Mouse (Mus musculus): ENCODE data around the gene Arhgap31. TPM values are rescaled to one million over a fixed set of nuclear protein-coding genes. Genes with fewer than 3 reads are reported as not detected.

Arhgap31 gene
- total RNA-seq, 1 experiment from 2014 or later, result 4.0 TPM

DNA sequence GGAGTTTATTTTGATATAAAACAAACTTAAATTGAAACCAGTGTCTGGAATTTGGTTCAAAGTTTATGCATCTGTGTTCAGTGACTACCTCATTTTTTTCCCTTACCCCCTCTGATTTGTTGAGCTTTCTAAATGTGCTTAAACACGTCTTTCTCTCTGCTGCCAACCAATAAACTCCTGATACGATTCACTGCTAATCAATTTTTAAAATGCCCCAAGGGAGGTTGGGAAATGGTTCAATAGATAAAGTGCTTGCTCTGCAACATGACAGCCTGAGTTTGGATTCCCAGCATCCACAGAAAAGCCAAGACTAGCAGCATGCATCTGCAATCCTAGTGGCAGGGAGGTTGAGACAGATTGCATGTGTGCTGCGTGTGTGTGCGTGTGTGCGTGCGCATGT lies 99.4 kb downstream of the Arhgap31 start:
- ATAC-seq (replicated peaks; ENCODE audit: low read depth, poor library complexity, severe bottlenecking), result no peak

DNA sequence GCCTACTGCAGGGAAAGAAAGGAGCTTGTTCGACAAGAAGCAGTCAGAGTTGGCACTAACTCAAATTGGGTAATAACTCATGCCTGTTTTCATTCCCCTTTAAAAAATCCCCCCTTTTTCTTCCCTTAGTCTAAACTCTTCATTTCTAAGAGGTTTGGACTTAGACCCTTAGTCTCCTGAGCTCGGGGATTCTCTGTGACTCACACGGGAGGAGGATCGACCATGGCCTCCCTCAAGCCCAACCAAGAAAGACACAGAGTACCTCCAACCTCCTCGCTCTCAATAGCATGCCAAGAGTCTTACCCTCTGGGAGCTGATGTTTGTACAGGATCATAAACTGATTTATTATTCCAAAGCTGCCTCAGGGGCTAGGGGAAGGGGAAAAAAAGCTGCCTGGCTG lies 100.4 kb downstream of the Arhgap31 start:
- ATAC-seq (replicated peaks; ENCODE audit: low read depth, poor library complexity, severe bottlenecking), result no peak

- 0 out of 2 replicates have a peak, but pooled peaks have one; percentile 32 for ATAC-seq (replicated peaks; ENCODE audit: low read depth, poor library complexity, severe bottlenecking)
Observed at GRCm38 (mm10) chr16:38609092-38609491, 104.0 kb downstream of the Arhgap31 start.

- ATAC-seq (replicated peaks; ENCODE audit: low read depth, poor library complexity, severe bottlenecking), result no peak
Observed at GRCm38 (mm10) chr16:38608687-38609086, 104.4 kb downstream of the Arhgap31 start.

DNA sequence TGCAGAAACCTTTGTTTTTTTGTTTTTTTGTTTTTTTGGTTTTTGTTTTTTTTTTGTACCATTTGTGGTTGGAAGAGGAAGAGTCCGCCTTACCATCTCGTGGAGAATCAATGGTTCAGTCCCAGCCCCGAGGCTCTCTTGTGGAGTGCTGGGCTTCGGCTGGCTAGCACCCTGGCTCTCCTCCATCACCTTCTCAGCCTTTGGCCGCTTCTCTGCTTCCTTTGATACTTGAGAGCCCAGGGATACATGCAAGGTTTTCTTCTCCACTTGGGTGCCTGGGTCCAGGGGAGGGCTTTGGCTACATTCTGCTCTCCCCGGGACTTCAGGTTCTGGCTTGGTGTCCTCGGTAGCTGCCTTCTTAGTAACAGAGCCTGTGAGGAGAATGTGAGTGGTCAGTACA lies 106.6 kb downstream of the Arhgap31 start:
- ATAC-seq (replicated peaks; ENCODE audit: low read depth, poor library complexity, severe bottlenecking), result no peak

DNA sequence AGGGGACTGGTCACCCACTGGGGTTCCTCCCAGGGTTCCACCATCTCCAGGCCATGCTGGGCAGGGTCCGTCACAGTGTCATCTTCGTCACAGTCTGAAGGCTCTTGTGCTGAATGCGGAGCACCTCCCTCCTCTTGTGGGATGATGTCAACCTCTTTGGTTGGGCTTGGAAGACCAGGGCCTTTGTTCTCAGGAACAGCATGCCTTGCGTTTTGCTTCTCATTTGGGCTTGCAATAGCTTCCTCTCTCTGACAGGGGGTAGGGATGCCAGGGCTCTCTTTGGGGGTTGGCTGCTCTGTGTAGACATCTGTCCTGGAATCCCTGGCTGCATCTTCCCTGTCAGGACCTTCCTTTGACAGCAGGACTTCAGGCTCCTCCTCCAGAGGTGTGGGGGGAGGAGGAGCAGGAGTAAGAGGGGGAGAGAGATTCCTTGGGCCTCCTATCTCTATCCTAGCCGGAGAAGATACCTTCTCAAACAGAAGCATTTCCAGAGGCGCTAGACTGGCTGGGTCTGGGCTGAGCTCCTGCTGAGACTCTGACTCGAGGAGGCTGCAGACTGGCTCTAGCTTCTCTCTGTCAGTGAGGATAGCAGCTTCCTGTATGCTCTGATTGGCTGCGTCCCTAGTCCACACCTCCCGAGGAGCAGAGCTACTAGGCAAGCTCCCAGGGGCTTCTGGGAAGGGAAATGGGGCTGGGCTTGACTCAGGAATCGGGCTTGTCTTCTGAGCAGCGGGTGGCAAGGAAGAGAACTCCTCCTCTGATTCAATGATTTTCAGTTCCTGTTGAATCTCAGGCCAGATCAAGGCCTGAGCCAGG lies 109.9 kb downstream of the Arhgap31 start:
- ATAC-seq (replicated peaks; ENCODE audit: low read depth, poor library complexity, severe bottlenecking), result no peak

GRCm38 (mm10) chr16:38598986-38599680 lies 113.9 kb downstream of the Arhgap31 start:
- no peak for ATAC-seq (replicated peaks; ENCODE audit: low read depth, poor library complexity, severe bottlenecking)

- no peak for ATAC-seq (replicated peaks; ENCODE audit: low read depth, poor library complexity, severe bottlenecking)
Observed at GRCm38 (mm10) chr16:38596651-38597050, 116.4 kb downstream of the Arhgap31 start.

DNA sequence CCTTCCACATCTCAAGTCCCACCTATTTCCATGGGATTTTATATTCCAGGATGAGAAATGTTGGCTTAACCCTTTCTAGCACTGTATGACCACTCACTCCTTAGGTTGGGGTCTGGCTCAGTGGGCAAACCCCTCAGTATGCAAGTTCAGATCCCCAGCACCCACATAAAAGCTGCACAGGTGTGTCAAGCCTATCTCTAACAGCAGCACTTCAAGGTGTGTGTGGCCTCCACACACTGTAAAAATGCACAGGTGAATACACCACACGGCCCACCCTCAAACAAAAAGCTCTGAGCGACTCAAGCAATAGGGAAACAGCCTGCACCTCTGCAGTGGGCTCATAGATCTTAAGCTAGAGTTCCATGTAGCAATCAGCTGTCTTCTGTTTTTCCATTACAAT lies 117.0 kb downstream of the Arhgap31 start:
- ATAC-seq (replicated peaks; ENCODE audit: low read depth, poor library complexity, severe bottlenecking), result no peak

- no peak for ATAC-seq (replicated peaks; ENCODE audit: low read depth, poor library complexity, severe bottlenecking)
Observed at GRCm38 (mm10) chr16:38594435-38594834, 118.6 kb downstream of the Arhgap31 start.

- no peak for ATAC-seq (replicated peaks; ENCODE audit: low read depth, poor library complexity, severe bottlenecking)
Observed at GRCm38 (mm10) chr16:38592946-38593345, 120.1 kb downstream of the Arhgap31 start.

DNA sequence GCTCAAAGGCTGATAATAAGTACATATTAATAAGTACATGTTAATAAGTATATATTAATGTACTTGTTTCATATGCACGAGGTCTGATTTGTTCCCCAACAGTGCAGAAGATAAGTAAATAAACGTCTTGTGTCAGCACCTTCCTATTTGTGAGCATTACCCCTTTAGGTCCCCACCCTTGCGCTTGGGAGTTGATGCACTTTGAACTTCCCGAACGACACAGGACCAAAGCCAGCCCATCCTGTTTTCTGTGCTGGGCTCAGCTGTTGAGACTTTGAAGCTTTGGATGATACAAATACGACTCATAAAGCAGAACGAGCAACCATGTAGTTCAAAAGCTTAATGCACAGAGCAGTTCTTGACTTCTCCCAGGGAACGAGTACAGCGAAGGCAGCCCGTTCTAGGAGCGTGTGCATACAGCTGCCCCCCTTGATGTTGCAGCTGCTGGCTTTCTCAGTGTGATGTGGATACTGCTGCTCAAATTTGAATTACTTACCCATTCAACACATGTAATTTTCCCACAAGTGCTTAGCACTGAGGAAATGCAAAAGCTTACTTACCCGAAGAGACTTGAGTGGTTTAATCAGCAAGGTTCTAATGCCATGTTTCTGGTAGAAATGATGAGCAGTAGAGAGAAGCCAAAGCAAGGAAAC lies 120.9 kb downstream of the Arhgap31 start:
- no peak for ATAC-seq (replicated peaks; ENCODE audit: low read depth, poor library complexity, severe bottlenecking)

DNA sequence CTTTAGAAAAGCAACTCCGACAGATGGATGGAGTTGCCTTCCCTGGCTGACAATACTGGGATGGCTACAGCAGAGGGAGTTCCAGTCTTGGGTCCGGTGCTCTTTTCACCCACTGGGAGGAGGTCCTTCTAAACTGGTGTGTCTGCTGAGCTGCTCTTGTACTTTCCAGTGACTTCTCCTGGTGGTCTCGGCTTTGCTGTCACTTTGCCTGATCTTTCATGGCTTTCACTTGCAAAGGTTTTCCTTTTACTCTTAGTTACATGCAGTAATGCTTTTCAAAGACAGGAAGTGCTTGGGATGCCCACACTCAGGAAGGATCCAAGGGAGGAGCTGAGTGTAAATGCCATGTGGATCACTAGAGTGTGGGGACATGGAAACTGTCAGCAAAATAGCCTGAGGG lies 121.6 kb downstream of the Arhgap31 start:
- ATAC-seq (replicated peaks; ENCODE audit: low read depth, poor library complexity, severe bottlenecking), result no peak

DNA sequence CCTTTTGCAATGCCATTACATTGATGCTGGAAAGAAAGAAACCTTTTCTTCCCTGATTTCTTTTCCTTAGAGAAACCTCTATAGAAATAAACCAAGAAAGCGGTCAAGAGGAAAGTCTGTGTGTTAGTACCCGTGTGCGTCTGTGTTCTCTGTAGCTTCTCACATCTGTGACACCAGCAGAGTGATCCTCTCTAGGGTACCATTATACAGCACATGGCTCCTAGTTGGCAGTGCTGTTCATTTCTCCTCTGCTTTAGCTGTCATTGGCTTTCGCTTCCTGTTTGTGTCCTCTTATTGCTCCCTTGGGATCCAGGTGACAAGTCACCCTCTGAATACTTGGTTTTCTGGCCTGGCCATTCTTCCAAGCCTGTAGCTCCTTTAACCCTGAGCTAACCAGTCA lies 125.5 kb downstream of the Arhgap31 start:
- no peak for ATAC-seq (replicated peaks; ENCODE audit: low read depth, poor library complexity, severe bottlenecking)

- no peak for ATAC-seq (replicated peaks; ENCODE audit: low read depth, poor library complexity, severe bottlenecking)
Observed at GRCm38 (mm10) chr16:38587163-38587562, 125.9 kb downstream of the Arhgap31 start.

DNA sequence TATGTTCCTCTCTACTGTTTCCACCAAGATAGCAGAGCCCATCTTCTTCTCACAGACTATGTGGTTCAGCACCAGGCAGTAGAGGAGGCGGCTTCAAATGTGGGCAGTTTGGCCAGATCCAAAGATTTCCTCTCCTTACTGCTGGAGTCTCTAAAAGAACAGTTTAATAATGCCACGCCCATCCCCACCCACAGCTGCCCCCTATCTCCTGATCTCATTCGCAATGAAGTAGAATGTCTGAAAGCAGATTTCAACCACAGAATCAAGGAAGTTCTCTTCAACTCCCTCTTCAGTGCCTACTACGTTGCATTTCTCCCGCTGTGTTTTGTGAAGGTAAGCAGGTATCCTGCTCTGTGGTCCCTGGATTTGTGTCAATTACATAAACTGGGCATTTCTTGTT lies 127.9 kb downstream of the Arhgap31 start:
- peak; percentile 52 for ATAC-seq (replicated peaks; ENCODE audit: low read depth, poor library complexity, severe bottlenecking)

GRCm38 (mm10) chr16:38584761-38585160 lies 128.3 kb downstream of the Arhgap31 start:
- no peak for ATAC-seq (replicated peaks; ENCODE audit: low read depth, poor library complexity, severe bottlenecking)

- ATAC-seq (replicated peaks; ENCODE audit: low read depth, poor library complexity, severe bottlenecking), result no peak
Observed at GRCm38 (mm10) chr16:38571481-38571880, 141.6 kb downstream of the Arhgap31 start.

DNA sequence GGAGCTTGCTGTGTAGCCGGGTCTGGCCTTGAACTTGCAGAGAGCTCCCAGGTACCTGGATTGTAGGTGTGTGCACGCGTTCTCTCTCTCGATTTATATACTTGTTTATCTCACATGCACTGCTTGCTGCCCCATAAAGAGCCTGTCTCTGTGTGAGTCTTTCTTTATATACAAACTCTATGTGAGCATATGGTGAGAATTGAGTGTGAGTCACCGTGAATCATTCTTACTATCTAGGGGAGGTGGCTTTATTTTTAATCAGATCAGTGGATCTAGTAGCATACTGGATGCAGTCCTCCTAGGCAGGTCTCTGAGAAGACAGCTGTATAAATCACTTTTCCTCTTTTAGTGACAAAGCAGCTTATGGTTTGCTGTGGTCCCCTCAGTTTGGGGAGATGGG lies 144.9 kb downstream of the Arhgap31 start:
- ATAC-seq (replicated peaks; ENCODE audit: low read depth, poor library complexity, severe bottlenecking), result no peak

DNA sequence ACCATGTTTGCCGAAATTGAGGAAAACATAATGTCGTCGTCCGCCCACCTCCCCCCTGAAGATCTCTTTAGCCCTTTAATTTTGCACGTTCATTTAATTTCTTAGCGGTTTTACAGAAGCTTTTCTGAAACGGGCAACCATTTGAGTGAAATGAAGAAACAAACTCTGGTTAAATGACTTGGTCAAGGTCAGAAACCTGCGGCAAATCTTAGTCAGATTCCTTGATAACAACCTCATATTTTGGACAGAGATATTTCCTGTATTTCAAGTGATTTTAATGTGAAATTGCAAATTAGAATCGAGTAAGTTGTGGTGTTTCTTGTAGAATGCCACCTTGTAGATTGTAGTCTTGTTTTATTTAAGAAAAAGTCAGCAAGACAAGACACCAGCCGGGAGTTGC lies 149.6 kb downstream of the Arhgap31 start:
- ATAC-seq (replicated peaks; ENCODE audit: low read depth, poor library complexity, severe bottlenecking), result no peak

- ATAC-seq (replicated peaks; ENCODE audit: low read depth, poor library complexity, severe bottlenecking), result peak; percentile 61
Observed at GRCm38 (mm10) chr16:38562968-38563327, 150.1 kb downstream of the Arhgap31 start.
